Mouse (Mus musculus): ENCODE measurements at regions not wholly inside any gene's neighbourhood (a gene's known extent, or its start where the extent isn't known, plus 50 kb on each side); places are given as distances from the start of the nearest gene placed in this dataset.

DNA sequence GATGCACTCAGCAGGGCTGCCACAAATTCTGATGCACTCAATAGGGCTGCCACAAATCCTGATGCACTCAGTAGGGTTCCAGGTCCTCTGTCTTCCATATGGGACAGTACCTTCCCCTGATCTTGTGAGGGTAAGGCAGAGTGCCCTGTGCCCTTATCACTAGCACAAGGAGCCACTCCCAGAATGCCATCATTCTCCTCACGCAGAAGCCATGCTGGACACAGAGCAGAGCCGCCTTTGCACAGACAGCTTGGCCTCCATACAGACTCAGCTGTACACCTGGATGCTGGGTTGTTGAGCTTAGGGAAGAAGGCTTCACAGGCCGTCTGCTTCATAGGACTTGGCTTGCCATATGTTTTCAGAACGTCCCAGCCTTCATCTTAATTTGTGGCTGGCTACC, 151.3 kb upstream of the A430005L14Rik start:
- TF ChIP-seq CTCF (IDR thresholded peaks at IDR 0.05; ENCODE audit: control insufficient read depth, insufficient read depth, insufficient replicate concordance, low read depth, low read length) (no peak), POLR2A (IDR thresholded peaks at IDR 0.05; ENCODE audit: control insufficient read depth, low read depth, low read length) (no peak)
